Mouse (Mus musculus): Measurements from ENCODE around the gene Pde4d. TPM values are rescaled to one million over a fixed set of nuclear protein-coding genes. Genes with fewer than 3 reads are reported as not detected.
A peak's percentile ranks its signal among the peaks of the same experiment; 100 is the strongest.

Pde4d gene
- polyA plus RNA-seq, 1 experiment from 2014 or later, result 19.1 TPM

- no peaks in the 10 kb centered on the region for H3K27me3 ChIP-seq
- no peak overlapping the region for H3K4me3 ChIP-seq (replicated peaks)
- H3K36me3 ChIP-seq, result no peaks in the 10 kb centered on the region
- H3K9me3 ChIP-seq (replicated peaks), result no peaks in the 10 kb centered on the region
- no peak for ATAC-seq (ENCODE audit: insufficient number of reproducible peaks, low FRiP score, low TSS enrichment, low read depth)
- WGBS, result 60% methylated on average over 8 of the region's 8 CpGs
- no peak overlapping the region for H3K4me2 ChIP-seq (replicated peaks)
- no peaks in the 10 kb centered on the region for H3K4me1 ChIP-seq
- H3K27ac ChIP-seq (replicated peaks), result no peak overlapping the region
- no peak overlapping the region for H3K9ac ChIP-seq
Measured at GRCm38 (mm10) chr13:109592192-109592797, 1142.5 kb downstream of the Pde4d start.

- Histone ChIP-seq H3K27me3 (no peaks in the 10 kb centered on the region), H3K4me2 (replicated peaks) (no peak overlapping the region), H3K4me1 (no peaks in the 10 kb centered on the region), H3K36me3 (no peaks in the 10 kb centered on the region), H3K9me3 (replicated peaks) (no peaks in the 10 kb centered on the region), H3K4me3 (replicated peaks) (no peak overlapping the region), H3K27ac (replicated peaks) (no peak overlapping the region), H3K9ac (no peak overlapping the region)
- ATAC-seq (ENCODE audit: insufficient number of reproducible peaks, low FRiP score, low TSS enrichment, low read depth), result no peak
- 52% methylated on average over 4 of the region's 4 CpGs for whole genome bisulfite sequencing
Measured at GRCm38 (mm10) chr13:109599711-109600110, 1150.0 kb downstream of the Pde4d start.

- no peaks in the 10 kb centered on the region for H3K9me3 ChIP-seq (replicated peaks)
Measured at GRCm38 (mm10) chr13:109604017-109604416, 1154.3 kb downstream of the Pde4d start.

GRCm38 (mm10) chr13:109605140-109605539, 1155.4 kb downstream of the Pde4d start:
- H3K9ac ChIP-seq, result no peak overlapping the region
- H3K27ac ChIP-seq (replicated peaks), result no peak overlapping the region
- no peaks in the 10 kb centered on the region for H3K4me1 ChIP-seq
- no peaks in the 10 kb centered on the region for H3K9me3 ChIP-seq (replicated peaks)
- WGBS, result 77% methylated on average over 1 of the region's 1 CpGs
- no peak for ATAC-seq (ENCODE audit: insufficient number of reproducible peaks, low FRiP score, low TSS enrichment, low read depth)
- no peaks in the 10 kb centered on the region for H3K27me3 ChIP-seq
- H3K4me2 ChIP-seq (replicated peaks), result no peak overlapping the region
- H3K4me3 ChIP-seq (replicated peaks), result no peak overlapping the region
- H3K36me3 ChIP-seq, result no peaks in the 10 kb centered on the region

More at GRCm38 (mm10) chr13:109604017-109604416, 1154.3 kb downstream of the Pde4d start:
- H3K4me1 ChIP-seq, result no peaks in the 10 kb centered on the region
- no peak overlapping the region for H3K4me3 ChIP-seq (replicated peaks)
- 91% methylated on average over 2 of the region's 2 CpGs for whole genome bisulfite sequencing
- no peaks in the 10 kb centered on the region for H3K36me3 ChIP-seq
- no peak for ATAC-seq (ENCODE audit: insufficient number of reproducible peaks, low FRiP score, low TSS enrichment, low read depth)
- H3K27me3 ChIP-seq, result no peaks in the 10 kb centered on the region
- no peak overlapping the region for H3K4me2 ChIP-seq (replicated peaks)
- H3K27ac ChIP-seq (replicated peaks), result no peak overlapping the region
- no peak overlapping the region for H3K9ac ChIP-seq

GRCm38 (mm10) chr13:109609106-109609804, 1159.5 kb downstream of the Pde4d start:
- WGBS, result 75% methylated on average over 9 of the region's 9 CpGs

GRCm38 (mm10) chr13:109609805-109610187, 1160.0 kb downstream of the Pde4d start:
- Histone ChIP-seq H3K27ac (replicated peaks) (no peak overlapping the region), H3K4me3 (replicated peaks) (no peak overlapping the region), H3K9me3 (replicated peaks) (no peaks in the 10 kb centered on the region), H3K27me3 (no peaks in the 10 kb centered on the region), H3K36me3 (no peaks in the 10 kb centered on the region), H3K4me1 (no peaks in the 10 kb centered on the region), H3K4me2 (replicated peaks) (no peak overlapping the region), H3K9ac (no peak overlapping the region)
- no peak for ATAC-seq (ENCODE audit: insufficient number of reproducible peaks, low FRiP score, low TSS enrichment, low read depth)
- 14% methylated on average over 3 of the region's 3 CpGs for WGBS

More at GRCm38 (mm10) chr13:109609106-109609804, 1159.5 kb downstream of the Pde4d start:
- H3K4me2 ChIP-seq (replicated peaks), result no peak overlapping the region
- no peaks in the 10 kb centered on the region for H3K4me1 ChIP-seq
- ATAC-seq (ENCODE audit: insufficient number of reproducible peaks, low FRiP score, low TSS enrichment, low read depth), result no peak
- no peak overlapping the region for H3K27ac ChIP-seq (replicated peaks)
- no peaks in the 10 kb centered on the region for H3K36me3 ChIP-seq
- H3K27me3 ChIP-seq, result no peaks in the 10 kb centered on the region
- no peaks in the 10 kb centered on the region for H3K9me3 ChIP-seq (replicated peaks)
- H3K9ac ChIP-seq, result no peak overlapping the region
- no peak overlapping the region for H3K4me3 ChIP-seq (replicated peaks)

GRCm38 (mm10) chr13:109610772-109611171, 1161.0 kb downstream of the Pde4d start:
- H3K4me3 ChIP-seq (replicated peaks), result no peak overlapping the region
- no peak overlapping the region for H3K9ac ChIP-seq
- ATAC-seq (ENCODE audit: insufficient number of reproducible peaks, low FRiP score, low TSS enrichment, low read depth), result no peak
- WGBS, result 96% methylated on average over 2 of the region's 2 CpGs
- no peaks in the 10 kb centered on the region for H3K36me3 ChIP-seq
- H3K4me1 ChIP-seq, result no peaks in the 10 kb centered on the region
- no peak overlapping the region for H3K4me2 ChIP-seq (replicated peaks)
- H3K9me3 ChIP-seq (replicated peaks), result no peaks in the 10 kb centered on the region
- H3K27ac ChIP-seq (replicated peaks), result no peak overlapping the region
- H3K27me3 ChIP-seq, result no peaks in the 10 kb centered on the region

GRCm38 (mm10) chr13:109615213-109615784, 1165.6 kb downstream of the Pde4d start:
- Histone ChIP-seq H3K4me2 (replicated peaks) (no peak overlapping the region), H3K27me3 (no peaks in the 10 kb centered on the region), H3K9ac (no peak overlapping the region), H3K9me3 (replicated peaks) (no peaks in the 10 kb centered on the region), H3K4me1 (no peaks in the 10 kb centered on the region), H3K4me3 (replicated peaks) (no peak overlapping the region), H3K36me3 (no peaks in the 10 kb centered on the region), H3K27ac (replicated peaks) (no peak overlapping the region)
- ATAC-seq (ENCODE audit: insufficient number of reproducible peaks, low FRiP score, low TSS enrichment, low read depth), result no peak
- WGBS, result 63% methylated on average over 8 of the region's 8 CpGs

GRCm38 (mm10) chr13:109615785-109616281, 1166.1 kb downstream of the Pde4d start:
- ATAC-seq (ENCODE audit: insufficient number of reproducible peaks, low FRiP score, low TSS enrichment, low read depth), result no peak
- Histone ChIP-seq H3K27me3 (no peaks in the 10 kb centered on the region), H3K4me1 (no peaks in the 10 kb centered on the region), H3K4me3 (replicated peaks) (no peak overlapping the region), H3K4me2 (replicated peaks) (0 out of 2 replicates have a peak overlapping the region, but pooled peaks have one; percentile 22), H3K36me3 (no peaks in the 10 kb centered on the region), H3K9ac (no peak overlapping the region), H3K9me3 (replicated peaks) (no peaks in the 10 kb centered on the region), H3K27ac (replicated peaks) (no peak overlapping the region)
- WGBS, result 11% methylated on average over 7 of the region's 7 CpGs

- H3K4me2 ChIP-seq (replicated peaks), result no peak overlapping the region
- no peaks in the 10 kb centered on the region for H3K9me3 ChIP-seq (replicated peaks)
- no peaks in the 10 kb centered on the region for H3K36me3 ChIP-seq
- no peaks in the 10 kb centered on the region for H3K4me1 ChIP-seq
- H3K4me3 ChIP-seq (replicated peaks), result no peak overlapping the region
- H3K9ac ChIP-seq, result no peak overlapping the region
- no peak overlapping the region for H3K27ac ChIP-seq (replicated peaks)
- no peak for ATAC-seq (ENCODE audit: insufficient number of reproducible peaks, low FRiP score, low TSS enrichment, low read depth)
- WGBS, result 57% methylated on average over 2 of the region's 2 CpGs
- H3K27me3 ChIP-seq, result no peaks in the 10 kb centered on the region
Measured at GRCm38 (mm10) chr13:109619158-109619657, 1169.5 kb downstream of the Pde4d start.

GRCm38 (mm10) chr13:109622207-109622606, 1172.5 kb downstream of the Pde4d start:
- no peaks in the 10 kb centered on the region for H3K9me3 ChIP-seq (replicated peaks)
- no peak overlapping the region for H3K27ac ChIP-seq (replicated peaks)
- no peaks in the 10 kb centered on the region for H3K36me3 ChIP-seq
- H3K4me2 ChIP-seq (replicated peaks), result no peak overlapping the region
- no peak for ATAC-seq (ENCODE audit: insufficient number of reproducible peaks, low FRiP score, low TSS enrichment, low read depth)
- H3K9ac ChIP-seq, result no peak overlapping the region
- 82% methylated on average over 5 of the region's 5 CpGs for WGBS
- no peaks in the 10 kb centered on the region for H3K27me3 ChIP-seq
- H3K4me3 ChIP-seq (replicated peaks), result no peak overlapping the region
- H3K4me1 ChIP-seq, result peaks cover 8% of the 10 kb centered on the region; the same call in 1 of the 2 replicates

Measured in embryonic facial prominence, embryonic 15.5 days (tissue).